Mouse (Mus musculus) spleen, adult 2 months (tissue): ENCODE results near the gene Noa1.

Experiments used
- CTCF ChIP-seq: fragments of 200-500 bp; IDR thresholded peaks from 2 replicates; pipeline ENCODE4 v1.5.1; 2011; ENCODE audit warnings: mild to moderate bottlenecking, inconsistent platforms; ENCODE audit not compliant: insufficient read depth, insufficient read length, insufficient replicate concordance; ENCODE audit errors: extremely low read depth
- POLR2A ChIP-seq: fragments of 200-500 bp; IDR thresholded peaks from 2 replicates; pipeline ENCODE4 v1.6.1; 2011; ENCODE audit warnings: low read depth, low read length, inconsistent platforms

GRCm38 (mm10) chr5:77266886-77267401 is 42.9 kb downstream of the Noa1 start:
- TF ChIP-seq CTCF = no peak
- no peak for TF ChIP-seq POLR2A
